Mouse (Mus musculus) heart, embryonic 14.5 days (tissue): Measurements from ENCODE around the gene Nr3c2. TPM values are rescaled to one million over a fixed set of nuclear protein-coding genes. Genes with fewer than 3 reads are reported as not detected.
A peak's percentile ranks its signal among the peaks of the same experiment; 100 is the strongest.

Experiments
- ATAC-seq: fragments of 200-750 bp; cut with Nextera tagmentation; 2 replicates; pipeline ENCODE4 v1.8.0; 2017; ENCODE audit warnings: low read depth, moderate TSS enrichment; ENCODE audit not compliant: insufficient number of reproducible peaks, insufficient read depth, low FRiP score
- H3K27ac ChIP-seq, 2 experiments: fragments of 200-500 bp in 1 of 2; fragments of 300-500 bp in 1 of 2; sonication (generic) in 1 of 2; replicated peaks in 1 of 2; 2 replicates each; pipeline ENCODE4 v1.5.1; 2012 to 2014; ENCODE audit warnings: low read depth in 2 of 2, low read length in 2 of 2, control low read depth in 1 of 2, mild to moderate bottlenecking in 1 of 2, mixed read lengths in 1 of 2; ENCODE audit not compliant: control insufficient read depth in 1 of 2, insufficient read depth in 1 of 2
- H3K27me3 ChIP-seq: fragments of 300-500 bp; sonication (generic); 2 replicates; pipeline ENCODE4 v1.6.1; 2014; ENCODE audit warnings: mild to moderate bottlenecking, low read length, control low read depth; ENCODE audit not compliant: control insufficient read depth, insufficient read depth
- H3K36me3 ChIP-seq: fragments of 300-500 bp; sonication (generic); 2 replicates; pipeline ENCODE4 v1.6.1; 2014; ENCODE audit warnings: mild to moderate bottlenecking, control low read depth, low read length, mixed read lengths; ENCODE audit not compliant: control insufficient read depth, insufficient read depth
- H3K4me1 ChIP-seq, 2 experiments: fragments of 200-500 bp in 1 of 2; fragments of 300-500 bp in 1 of 2; sonication (generic) in 1 of 2; 2 replicates each; pipeline ENCODE4 v1.6.1; 2012 to 2014; ENCODE audit warnings: low read length in 2 of 2, control low read depth in 1 of 2, mixed read lengths in 1 of 2; ENCODE audit not compliant: control insufficient read depth in 2 of 2, insufficient read depth in 2 of 2
- H3K4me2 ChIP-seq: fragments of 300-500 bp; sonication (generic); 2 replicates; pipeline ENCODE4 v1.6.1; 2014; ENCODE audit warnings: mild to moderate bottlenecking, low read length
- H3K4me3 ChIP-seq, 2 experiments: fragments of 200-500 bp in 1 of 2; fragments of 300-500 bp in 1 of 2; sonication (generic) in 1 of 2; 2 replicates each; pipeline ENCODE4 v1.5.1; 2012 to 2014; ENCODE audit warnings: low read length in 2 of 2, mild to moderate bottlenecking in 2 of 2, control low read depth in 1 of 2, low read depth in 1 of 2, moderate library complexity in 1 of 2; ENCODE audit not compliant: control insufficient read depth in 1 of 2, insufficient read depth in 1 of 2
- H3K9ac ChIP-seq: fragments of 300-500 bp; sonication (generic); 2 replicates; pipeline ENCODE4 v1.6.1; 2014; ENCODE audit warnings: mild to moderate bottlenecking, low read length
- H3K9me3 ChIP-seq: fragments of 300-500 bp; sonication (generic); 2 replicates; pipeline ENCODE4 v1.6.1; 2016; ENCODE audit warnings: low read length, control low read depth; ENCODE audit not compliant: control insufficient read depth
- WGBS: fragments of 180-500 bp; shearing (Covaris S2); extraction: QIAGEN DNeasy Blood & Tissue Kit; methylation state at CpG from one replicate; pipeline ENCODE4 v1.1.7; 2014; 5-methylcytosine and 5-hydroxymethylcytosine counted together
- polyA plus RNA-seq: library from polyadenylated mRNA; unstranded; fragments of >200 nt; fragmentation: Nextera tagmentation; extraction: Ambion mirVana; gene quantifications from 2 replicates; pipeline ENCODE4 v1.2.1, GENCODE M21; 2014

Nr3c2 gene
- polyA plus RNA-seq, 1 experiment from 2014 or later: 7.4 TPM

DNA sequence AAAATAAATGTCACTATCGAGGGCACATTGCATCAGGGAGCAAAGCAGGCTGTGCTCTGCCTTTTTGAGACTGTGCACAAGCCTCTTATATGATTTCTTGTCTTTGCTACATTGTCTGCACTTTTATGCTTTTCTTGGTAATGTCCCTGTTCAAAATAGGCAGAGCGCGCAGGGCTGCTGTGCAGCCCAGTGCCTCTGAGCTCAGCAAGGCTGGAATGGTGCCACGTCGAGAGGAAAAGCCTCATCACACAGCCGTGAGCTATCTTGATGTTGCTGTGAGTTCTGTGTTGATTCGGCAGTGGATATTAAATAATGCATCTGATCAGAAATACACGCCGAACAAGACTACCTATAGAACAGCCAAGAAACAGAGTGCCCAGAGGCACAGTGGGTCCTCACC lies 290.1 kb downstream of the Nr3c2 start:
- WGBS: 85% methylated on average over 9 of the region's 9 CpGs
- Histone ChIP-seq H3K9ac (no peak overlapping the region), H3K9me3 (no peaks in the 10 kb centered on the region), H3K4me1 (no peaks in the 10 kb centered on the region), H3K27ac (no peak overlapping the region), H3K36me3 (no peaks in the 10 kb centered on the region), H3K27me3 (no peaks in the 10 kb centered on the region), H3K4me3 (no peak overlapping the region), H3K4me2 (no peak overlapping the region)
- ATAC-seq: no peak

DNA sequence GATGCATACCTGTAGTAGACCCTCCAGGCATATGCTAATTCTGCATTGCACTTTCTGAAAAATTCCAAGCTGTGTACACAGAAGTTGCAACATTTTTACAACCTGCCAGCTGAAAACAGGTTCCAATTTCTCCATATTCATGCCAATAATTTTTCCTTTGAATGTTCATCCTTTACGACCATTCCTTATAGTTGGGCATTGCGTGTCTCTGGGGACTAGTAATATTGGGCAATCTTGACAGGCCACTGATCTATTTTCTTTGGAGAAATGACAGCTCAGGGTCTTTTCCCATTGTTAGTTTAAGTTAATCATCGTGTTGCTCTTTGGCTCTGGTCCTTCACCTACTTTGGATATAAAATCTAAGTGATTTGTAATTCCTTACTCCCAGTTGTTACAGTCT lies 291.2 kb downstream of the Nr3c2 start:
- Histone ChIP-seq H3K4me2 (no peak overlapping the region), H3K27me3 (no peaks in the 10 kb centered on the region), H3K9ac (no peak overlapping the region), H3K36me3 (no peaks in the 10 kb centered on the region), H3K4me3 (no peak overlapping the region), H3K4me1 (no peaks in the 10 kb centered on the region), H3K9me3 (no peaks in the 10 kb centered on the region), H3K27ac (no peak overlapping the region)
- no peak for ATAC-seq
- 80% methylated on average over 3 of the region's 3 CpGs for WGBS

DNA sequence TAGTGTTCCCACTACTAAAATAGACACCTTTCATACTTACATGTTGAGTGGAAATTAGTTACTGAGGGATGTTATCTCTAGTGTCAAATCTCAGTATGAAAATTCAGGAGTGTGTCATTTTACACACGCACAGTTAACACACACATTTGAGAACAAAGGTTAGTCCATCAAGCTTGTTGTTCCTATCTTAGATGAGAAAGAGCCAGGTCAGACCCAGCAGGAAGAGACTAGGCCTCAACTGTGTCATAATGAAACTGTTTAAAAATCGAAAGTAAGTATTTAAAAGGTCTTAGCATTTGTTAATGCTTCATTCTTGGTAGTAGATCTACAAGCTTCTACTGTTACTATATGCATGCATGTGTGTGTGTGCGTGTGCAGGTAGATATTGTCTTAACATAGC lies 310.1 kb downstream of the Nr3c2 start:
- Histone ChIP-seq H3K4me1 (peaks cover 3 to 4% of the 10 kb centered on the region in 2 experiments; a peak in 2 of 4 replicates), H3K4me3 (no peak overlapping the region), H3K36me3 (no peaks in the 10 kb centered on the region), H3K4me2 (no peak overlapping the region), H3K9me3 (no peaks in the 10 kb centered on the region), H3K27me3 (no peaks in the 10 kb centered on the region), H3K27ac (no peak overlapping the region), H3K9ac (no peak overlapping the region)
- ATAC-seq: no peak
- 79% methylated on average over 3 of the region's 3 CpGs for WGBS

DNA sequence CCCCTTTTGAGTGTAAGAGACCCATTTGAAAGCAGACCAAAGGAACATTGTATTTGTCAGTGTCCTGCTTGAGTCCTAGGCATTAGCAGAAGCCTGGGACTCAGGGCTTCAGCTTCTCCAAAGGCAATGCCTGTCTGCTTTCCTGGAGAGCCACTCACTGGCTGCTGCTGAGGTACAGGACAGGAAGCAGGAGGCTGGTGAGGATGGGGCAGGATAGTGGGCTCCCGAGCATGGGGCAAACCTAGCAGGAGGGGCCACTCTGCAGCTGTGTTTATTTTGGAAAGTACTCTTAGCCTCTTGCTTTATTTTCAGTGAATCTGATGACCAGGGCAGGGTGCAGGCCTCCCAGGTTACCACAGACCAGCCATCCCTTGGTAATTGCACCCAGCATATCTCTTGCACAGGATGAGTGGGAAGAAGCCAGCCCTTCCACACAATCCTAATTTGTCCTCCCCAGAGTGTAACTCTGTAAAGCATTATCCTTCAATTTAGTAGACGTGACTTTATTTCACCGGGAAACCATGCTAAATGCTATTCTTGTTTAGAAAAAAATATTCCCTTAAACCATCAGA lies 314.7 kb downstream of the Nr3c2 start:
- Histone ChIP-seq H3K27ac (no peak overlapping the region), H3K4me3 (no peak overlapping the region), H3K9ac (no peak overlapping the region), H3K4me2 (no peak overlapping the region), H3K36me3 (no peaks in the 10 kb centered on the region), H3K4me1 (peaks cover 4 to 5% of the 10 kb centered on the region in 2 experiments; a peak in 2 of 4 replicates), H3K27me3 (no peaks in the 10 kb centered on the region), H3K9me3 (no peaks in the 10 kb centered on the region)
- WGBS: 74% methylated on average over 3 of the region's 3 CpGs
- ATAC-seq: no peak

DNA sequence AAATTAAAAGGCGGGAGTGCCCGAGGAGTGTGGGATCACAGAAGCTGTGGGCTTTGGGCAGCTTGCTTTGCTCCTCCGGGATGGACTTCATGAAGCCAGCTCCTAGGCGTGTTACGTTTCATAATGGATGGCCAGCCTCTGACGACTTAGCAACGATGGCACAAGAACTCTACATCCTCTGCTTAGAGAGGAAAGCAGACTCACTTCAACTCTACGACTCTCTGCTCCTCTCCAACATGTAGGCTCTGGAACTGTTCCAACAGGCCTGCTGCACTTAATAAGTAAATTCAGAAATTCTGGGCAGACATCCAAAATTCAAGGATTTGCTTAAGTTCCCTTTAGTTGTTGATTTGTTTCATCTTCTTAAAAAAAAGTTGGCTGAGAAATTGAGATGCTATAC lies 315.4 kb downstream of the Nr3c2 start:
- WGBS: 57% methylated on average over 8 of the region's 8 CpGs
- Histone ChIP-seq H3K4me1 (peaks cover 4 to 5% of the 10 kb centered on the region in 2 experiments; a peak in 2 of 4 replicates), H3K4me2 (peak overlapping the region; percentile 24; the same call in 1 of the 2 replicates), H3K36me3 (no peaks in the 10 kb centered on the region), H3K27ac (0 out of 4 replicates have a peak overlapping the region, but pooled peaks of 1 of the 2 experiments have one; percentile 15), H3K9ac (no peak overlapping the region), H3K27me3 (no peaks in the 10 kb centered on the region), H3K9me3 (no peaks in the 10 kb centered on the region), H3K4me3 (no peak overlapping the region)
- ATAC-seq: no peak

DNA sequence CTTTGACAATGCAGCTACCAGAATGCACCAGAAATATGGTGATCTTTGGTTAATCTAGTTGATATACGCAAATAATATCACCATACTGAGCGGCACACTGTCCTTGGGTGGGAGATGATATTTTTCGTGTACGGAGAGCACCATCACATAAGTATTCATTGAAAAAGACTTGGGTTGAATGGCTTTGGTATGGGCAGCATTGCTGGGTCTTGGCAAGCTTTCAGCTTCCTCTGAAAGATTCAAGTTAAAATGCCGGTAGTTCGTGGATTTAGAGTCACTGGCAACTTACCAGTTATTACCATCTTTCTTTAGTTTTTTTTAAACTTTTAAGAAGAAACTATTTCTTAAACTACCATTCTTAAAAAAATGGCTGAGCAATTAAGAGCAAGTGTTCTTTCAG lies 315.9 kb downstream of the Nr3c2 start:
- Histone ChIP-seq H3K9ac (no peak overlapping the region), H3K27me3 (no peaks in the 10 kb centered on the region), H3K36me3 (no peaks in the 10 kb centered on the region), H3K27ac (no peak overlapping the region), H3K4me2 (no peak overlapping the region), H3K4me3 (no peak overlapping the region), H3K9me3 (no peaks in the 10 kb centered on the region), H3K4me1 (peaks cover 4 to 5% of the 10 kb centered on the region in 2 experiments; a peak in 2 of 4 replicates)
- ATAC-seq: no peak
- 80% methylated on average over 6 of the region's 6 CpGs for WGBS

DNA sequence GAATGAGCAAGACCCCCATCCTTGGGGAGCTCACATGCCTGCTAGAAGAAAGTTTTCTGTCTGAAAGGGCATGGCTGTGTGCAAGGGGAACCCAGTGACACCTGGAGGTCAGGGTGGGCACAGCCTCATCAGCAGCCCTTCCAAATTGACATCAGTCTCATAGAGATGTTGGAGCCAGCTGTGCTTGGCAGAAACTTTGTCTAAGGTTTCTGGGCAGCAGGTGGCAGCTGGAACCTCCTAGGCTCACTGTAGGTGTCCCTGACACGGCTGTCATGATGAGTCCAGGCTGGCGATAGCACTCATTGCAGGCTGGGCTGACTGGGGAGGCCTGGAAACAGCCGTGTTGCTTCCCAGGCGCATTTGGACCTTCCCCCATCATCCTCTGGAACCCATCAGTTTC lies 323.9 kb downstream of the Nr3c2 start:
- no peak for ATAC-seq
- no peaks in the 10 kb centered on the region for H3K36me3 ChIP-seq
- no peak overlapping the region for H3K27ac ChIP-seq
- peaks cover 0 to 6% of the 10 kb centered on the region in 2 experiments; a peak in 2 of 4 replicates for H3K4me1 ChIP-seq
- no peak overlapping the region for H3K4me2 ChIP-seq
- H3K9ac ChIP-seq: no peak overlapping the region
- 47% methylated on average over 4 of the region's 4 CpGs for WGBS
- no peaks in the 10 kb centered on the region for H3K27me3 ChIP-seq
- no peak overlapping the region for H3K4me3 ChIP-seq
- H3K9me3 ChIP-seq: no peaks in the 10 kb centered on the region

DNA sequence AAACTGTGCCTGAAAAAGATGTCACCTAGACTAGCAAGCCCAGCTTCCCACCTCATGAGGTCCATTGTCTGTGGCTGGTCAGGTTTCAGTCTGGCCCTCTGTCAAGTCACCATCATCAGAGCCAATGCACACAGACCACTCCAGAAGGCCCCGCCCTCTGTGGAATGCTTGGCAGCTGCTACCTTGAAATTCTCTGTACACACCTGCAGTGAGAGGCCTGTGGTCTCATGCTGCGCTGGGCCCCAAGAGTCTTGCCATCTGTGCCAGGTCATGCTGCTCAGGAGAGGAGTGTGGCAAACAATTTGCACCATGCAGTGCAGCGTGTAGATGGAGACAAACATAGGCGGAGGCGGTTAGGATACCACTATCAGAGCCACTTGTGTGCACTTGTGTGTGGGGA lies 328.5 kb downstream of the Nr3c2 start:
- H3K9ac ChIP-seq: no peak overlapping the region
- H3K4me3 ChIP-seq: no peak overlapping the region
- 84% methylated on average over 5 of the region's 5 CpGs for WGBS
- no peaks in the 10 kb centered on the region for H3K27me3 ChIP-seq
- no peak overlapping the region for H3K4me2 ChIP-seq
- no peaks in the 10 kb centered on the region for H3K9me3 ChIP-seq
- no peaks in the 10 kb centered on the region for H3K36me3 ChIP-seq
- no peak for ATAC-seq
- H3K27ac ChIP-seq: no peak overlapping the region
- peaks cover 7 to 17% of the 10 kb centered on the region in 2 experiments for H3K4me1 ChIP-seq
